Mouse (Mus musculus): ENCODE results near the gene Por. TPM values are rescaled to one million over a fixed set of nuclear protein-coding genes. Genes with fewer than 3 reads are reported as not detected.

Por gene
- polyA plus RNA-seq, 1 experiment from 2014 or later = 63.5 TPM

- Histone ChIP-seq H3K4me2 (ENCODE audit: low read depth, low read length) (no peak overlapping the region), H3K36me3 (replicated peaks; ENCODE audit: control insufficient read depth, insufficient read depth, low read depth, low read length) (no peaks in the 10 kb centered on the region), H3K4me1 (ENCODE audit: control insufficient read depth, insufficient read depth, low read length) (no peaks in the 10 kb centered on the region; the same call in 1 of the 2 replicates), H3K4me3 (ENCODE audit: low read depth, low read length) (no peak overlapping the region), H3K9me3 (replicated peaks; ENCODE audit: control insufficient read depth, low read length) (no peaks in the 10 kb centered on the region), H3K27me3 (ENCODE audit: control insufficient read depth, insufficient read depth, low read length) (no peaks in the 10 kb centered on the region), H3K9ac (replicated peaks; ENCODE audit: low read length) (no peak overlapping the region), H3K27ac (replicated peaks; ENCODE audit: low read depth, low read length) (no peak overlapping the region)
- ATAC-seq (replicated peaks; ENCODE audit: insufficient number of reproducible peaks, low FRiP score, low TSS enrichment, low read depth) (no peak), DNase-seq (ENCODE audit: low spot score) (no peak)
- whole genome bisulfite sequencing = 87% methylated on average over 4 of the region's 4 CpGs
These were observed 106.7 kb downstream of the Por start for GRCm38 (mm10) chr5:135776546-135776945.

GRCm38 (mm10) chr5:135777796-135778470 is 108.1 kb downstream of the Por start, which contains the start of gene Styxl1:
Styxl1 (minus strand) TSS chr5:135778385.
- Histone ChIP-seq H3K9ac (replicated peaks; ENCODE audit: low read length) (peak within 1 kb of the TSS; percentile 93), H3K4me3 (ENCODE audit: low read depth, low read length) (peak within 1 kb of the TSS; percentile 86), H3K9me3 (replicated peaks; ENCODE audit: control insufficient read depth, low read length) (no peaks in the 10 kb centered on the region), H3K27me3 (ENCODE audit: control insufficient read depth, insufficient read depth, low read length) (no peaks in the 10 kb centered on the region), H3K36me3 (replicated peaks; ENCODE audit: control insufficient read depth, insufficient read depth, low read depth, low read length) (no peaks in the 10 kb centered on the region), H3K27ac (replicated peaks; ENCODE audit: low read depth, low read length) (peak within 1 kb of the TSS; percentile 88), H3K4me2 (ENCODE audit: low read depth, low read length) (peak within 1 kb of the TSS; percentile 78), H3K4me1 (ENCODE audit: control insufficient read depth, insufficient read depth, low read length) (no peaks in the 10 kb centered on the region; the same call in 1 of the 2 replicates)
- ATAC-seq (replicated peaks; ENCODE audit: insufficient number of reproducible peaks, low FRiP score, low TSS enrichment, low read depth) = peak; percentile 91
- DNase-seq (ENCODE audit: low spot score) = peak; percentile 59
- WGBS = under 1% methylated on average over 45 of the region's 45 CpGs

- peak within 1 kb of the TSS; percentile 88 for H3K27ac ChIP-seq (replicated peaks; ENCODE audit: low read depth, low read length)
- peak within 1 kb of the TSS; percentile 78 for H3K4me2 ChIP-seq (ENCODE audit: low read depth, low read length)
- no peaks in the 10 kb centered on the region for H3K9me3 ChIP-seq (replicated peaks; ENCODE audit: control insufficient read depth, low read length)
- peaks cover 2% of the 10 kb centered on the region; the same call in 1 of the 2 replicates for H3K36me3 ChIP-seq (replicated peaks; ENCODE audit: control insufficient read depth, insufficient read depth, low read depth, low read length)
- DNase-seq (ENCODE audit: low spot score) (peak; percentile 100), ATAC-seq (replicated peaks; ENCODE audit: insufficient number of reproducible peaks, low FRiP score, low TSS enrichment, low read depth) (peak; percentile 97)
- WGBS = 2% methylated on average over 69 of the region's 70 CpGs
- H3K9ac ChIP-seq (replicated peaks; ENCODE audit: low read length) = peak within 1 kb of the TSS; percentile 93
- H3K27me3 ChIP-seq (ENCODE audit: control insufficient read depth, insufficient read depth, low read length) = no peaks in the 10 kb centered on the region
- peak within 1 kb of the TSS; percentile 86 for H3K4me3 ChIP-seq (ENCODE audit: low read depth, low read length)
- H3K4me1 ChIP-seq (ENCODE audit: control insufficient read depth, insufficient read depth, low read length) = no peaks in the 10 kb centered on the region; the same call in 1 of the 2 replicates
These were observed 108.9 kb downstream of the Por start, which contains the start of gene Mdh2 for GRCm38 (mm10) chr5:135778471-135779445. Mdh2 (plus strand) TSS chr5:135778480.

- H3K4me1 ChIP-seq (ENCODE audit: control insufficient read depth, insufficient read depth, low read length) = no peaks in the 10 kb centered on the region; the same call in 1 of the 2 replicates
- no peak overlapping the region; the same call in 1 of the 2 replicates for H3K9ac ChIP-seq (replicated peaks; ENCODE audit: low read length)
- DNase-seq (ENCODE audit: low spot score) (no peak), ATAC-seq (replicated peaks; ENCODE audit: insufficient number of reproducible peaks, low FRiP score, low TSS enrichment, low read depth) (no peak)
- no peaks in the 10 kb centered on the region for H3K27me3 ChIP-seq (ENCODE audit: control insufficient read depth, insufficient read depth, low read length)
- no peak overlapping the region for H3K27ac ChIP-seq (replicated peaks; ENCODE audit: low read depth, low read length)
- H3K4me3 ChIP-seq (ENCODE audit: low read depth, low read length) = no peak overlapping the region
- no peak overlapping the region for H3K4me2 ChIP-seq (ENCODE audit: low read depth, low read length)
- no peaks in the 10 kb centered on the region for H3K9me3 ChIP-seq (replicated peaks; ENCODE audit: control insufficient read depth, low read length)
- H3K36me3 ChIP-seq (replicated peaks; ENCODE audit: control insufficient read depth, insufficient read depth, low read depth, low read length) = peaks cover 9% of the 10 kb centered on the region
- 88% methylated on average over 8 of the region's 8 CpGs for WGBS
These were observed 110.5 kb downstream of the Por start for GRCm38 (mm10) chr5:135780331-135780730.

- Histone ChIP-seq H3K4me1 (ENCODE audit: control insufficient read depth, insufficient read depth, low read length) (no peaks in the 10 kb centered on the region; the same call in 1 of the 2 replicates), H3K4me3 (ENCODE audit: low read depth, low read length) (no peak overlapping the region), H3K4me2 (ENCODE audit: low read depth, low read length) (no peak overlapping the region), H3K27ac (replicated peaks; ENCODE audit: low read depth, low read length) (no peak overlapping the region), H3K9ac (replicated peaks; ENCODE audit: low read length) (no peak overlapping the region), H3K9me3 (replicated peaks; ENCODE audit: control insufficient read depth, low read length) (no peaks in the 10 kb centered on the region), H3K36me3 (replicated peaks; ENCODE audit: control insufficient read depth, insufficient read depth, low read depth, low read length) (peaks cover 11% of the 10 kb centered on the region), H3K27me3 (ENCODE audit: control insufficient read depth, insufficient read depth, low read length) (no peaks in the 10 kb centered on the region)
- ATAC-seq (replicated peaks; ENCODE audit: insufficient number of reproducible peaks, low FRiP score, low TSS enrichment, low read depth) = no peak
- DNase-seq (ENCODE audit: low spot score) = no peak
- WGBS = 93% methylated on average over 4 of the region's 4 CpGs
These were observed 113.1 kb downstream of the Por start for GRCm38 (mm10) chr5:135782901-135783300.

Small RNA genes lying within 50 kb of the gene (microRNA-seq; reads per million reads assigned to microRNA genes)
- not detected for gene Mir7034 (ENCODE audit: borderline number of aligned reads)

Other genes with a start within 250 kb of the Por start
- 35.3 and 40.2 TPM in 2 replicates for gene Hip1, start 124.9 kb upstream of the Por start, polyA plus RNA-seq (2014; fragmentation: Nextera tagmentation; extraction: Ambion mirVana)
- gene Ccl26, start 106.5 kb upstream of the Por start, polyA plus RNA-seq (2014; fragmentation: Nextera tagmentation; extraction: Ambion mirVana) = not detected in 2 replicates
- 1.4 and 1.5 TPM in 2 replicates for gene Ccl24, start 97.0 kb upstream of the Por start, polyA plus RNA-seq (2014; fragmentation: Nextera tagmentation; extraction: Ambion mirVana)
- gene Rhbdd2, start 37.4 kb upstream of the Por start, polyA plus RNA-seq (2014; fragmentation: Nextera tagmentation; extraction: Ambion mirVana) = 43.1 and 46.4 TPM in 2 replicates
- 47.1 and 57.3 TPM in 2 replicates for gene Tmem120a, start 74.4 kb downstream of the Por start, polyA plus RNA-seq (2014; fragmentation: Nextera tagmentation; extraction: Ambion mirVana)
- 0.31 TPM in 1 of 2 replicates, not detected in the other for gene Styxl1, start 108.4 kb downstream of the Por start, polyA plus RNA-seq (2014; fragmentation: Nextera tagmentation; extraction: Ambion mirVana)
- 567 and 573 TPM in 2 replicates for gene Mdh2, start 108.4 kb downstream of the Por start, polyA plus RNA-seq (2014; fragmentation: Nextera tagmentation; extraction: Ambion mirVana)
- gene Srrm3, start 136.9 kb downstream of the Por start, polyA plus RNA-seq (2014; fragmentation: Nextera tagmentation; extraction: Ambion mirVana) = 3.2 and 3.3 TPM in 2 replicates
- 27.3 and 38.2 TPM in 2 replicates for gene Hspb1, start 217.9 kb downstream of the Por start, polyA plus RNA-seq (2014; fragmentation: Nextera tagmentation; extraction: Ambion mirVana)

All from embryonic facial prominence, embryonic 11.5 days (tissue).